Mouse (Mus musculus) kidney, embryonic 14.5 days (tissue): ENCODE data around the gene Celf6. TPM values are rescaled to one million over a fixed set of nuclear protein-coding genes. Genes with fewer than 3 reads are reported as not detected.
A peak's percentile ranks its signal among the peaks of the same experiment; 100 is the strongest.

Source experiments
- ATAC-seq: fragments of 200-750 bp; cut with Nextera tagmentation; 2 replicates; pipeline ENCODE4 v1.8.0; 2017; ENCODE audit warnings: moderate number of reproducible peaks, mild to moderate bottlenecking, moderate TSS enrichment, moderate library complexity; ENCODE audit not compliant: low FRiP score, low TSS enrichment
- H3K27ac ChIP-seq: fragments of 300-500 bp; sonication (generic); 2 replicates; pipeline ENCODE4 v1.5.1; 2014; ENCODE audit warnings: low read depth, mild to moderate bottlenecking, low read length, moderate library complexity, mixed read lengths
- H3K27me3 ChIP-seq: fragments of 300-500 bp; sonication (generic); 2 replicates; pipeline ENCODE4 v1.6.1; 2014; ENCODE audit warnings: mild to moderate bottlenecking, low read length; ENCODE audit not compliant: control insufficient read depth, insufficient read depth
- H3K36me3 ChIP-seq: fragments of 300-500 bp; sonication (generic); 2 replicates; pipeline ENCODE4 v1.6.1; 2014; ENCODE audit warnings: low read length, mixed read lengths; ENCODE audit not compliant: control insufficient read depth, insufficient read depth
- H3K4me1 ChIP-seq: fragments of 300-500 bp; sonication (generic); 2 replicates; pipeline ENCODE4 v1.6.1; 2014; ENCODE audit warnings: low read length, mixed read lengths; ENCODE audit not compliant: control insufficient read depth, insufficient read depth
- H3K4me2 ChIP-seq: fragments of 300-500 bp; sonication (generic); replicated peaks from 2 replicates; pipeline ENCODE4 v1.6.1; 2014; ENCODE audit warnings: low read depth, mild to moderate bottlenecking, low read length
- H3K4me3 ChIP-seq: fragments of 300-500 bp; sonication (generic); 2 replicates; pipeline ENCODE4 v1.5.1; 2014; ENCODE audit warnings: mild to moderate bottlenecking, low read length
- H3K9ac ChIP-seq: fragments of 300-500 bp; sonication (generic); 2 replicates; pipeline ENCODE4 v1.6.1; 2014; ENCODE audit warnings: low read depth, mild to moderate bottlenecking, low read length, moderate library complexity
- H3K9me3 ChIP-seq: fragments of 300-500 bp; sonication (generic); 2 replicates; pipeline ENCODE4 v1.6.1; 2016; ENCODE audit warnings: low read length; ENCODE audit not compliant: control insufficient read depth
- WGBS: fragments of 180-500 bp; shearing (Covaris S2); extraction: QIAGEN DNeasy Blood & Tissue Kit; methylation state at CpG from one replicate; pipeline ENCODE4 v1.1.7; 2014; 5-methylcytosine and 5-hydroxymethylcytosine counted together
- polyA plus RNA-seq: library from polyadenylated mRNA; unstranded; fragments of >200 nt; fragmentation: Nextera tagmentation; extraction: Ambion mirVana; gene quantifications from 2 replicates; pipeline ENCODE4 v1.2.1, GENCODE M21; 2014

Celf6 gene
- polyA plus RNA-seq, 1 experiment from 2014 or later, result not detected

DNA sequence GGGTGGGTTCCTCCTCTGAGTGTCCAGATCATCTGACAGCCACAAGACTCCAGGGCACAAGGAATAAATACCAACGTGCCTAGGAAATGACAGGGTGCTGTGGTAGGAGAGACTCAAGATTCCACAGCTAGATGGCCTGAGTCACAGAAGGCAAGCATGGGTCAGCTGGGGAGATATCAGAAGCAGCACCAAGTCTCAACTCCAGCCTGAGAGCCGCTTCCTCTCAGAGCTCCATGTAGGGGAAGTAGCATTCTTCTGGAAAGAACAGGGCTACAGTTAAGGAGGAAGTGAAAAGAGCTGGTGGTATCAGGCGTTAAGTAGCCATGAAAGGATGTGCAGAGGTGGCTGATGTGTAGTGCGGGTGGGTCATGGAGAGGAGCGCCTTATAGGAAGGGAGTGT is 33.0 kb upstream of the Celf6 start:
- H3K27ac ChIP-seq, result no peak overlapping the region

DNA sequence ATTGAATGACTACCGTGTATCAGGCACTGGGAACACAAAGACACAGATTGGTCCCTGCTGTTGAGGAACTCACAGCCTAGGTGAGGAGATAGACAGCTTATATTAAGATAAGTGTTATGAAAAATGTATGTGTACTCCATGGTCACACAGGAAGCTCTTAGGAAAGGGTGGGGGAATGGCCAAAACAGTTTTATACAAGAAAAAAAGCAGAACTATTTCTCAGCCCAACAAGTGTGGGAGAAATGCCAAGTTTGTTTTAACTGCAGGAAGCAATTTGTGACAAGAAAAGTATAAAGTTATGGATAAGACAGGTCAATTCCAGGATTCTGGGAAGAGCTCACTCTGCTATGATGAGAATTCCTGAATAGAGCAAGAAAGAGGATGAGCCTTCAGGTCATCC is 29.8 kb upstream of the Celf6 start:
- H3K4me2 ChIP-seq, result no peak overlapping the region

More for the DNA sequence above, 33.0 kb upstream of the Celf6 start:
- Histone ChIP-seq H3K9ac (no peak overlapping the region), H3K9me3 (no peaks in the 10 kb centered on the region), H3K4me2 (no peak overlapping the region), H3K27me3 (no peaks in the 10 kb centered on the region), H3K36me3 (no peaks in the 10 kb centered on the region), H3K4me1 (peaks cover 9% of the 10 kb centered on the region; the same call in 1 of the 2 replicates), H3K4me3 (no peak overlapping the region)
- ATAC-seq, result no peak
- WGBS, result 85% methylated on average over 5 of the region's 5 CpGs

DNA sequence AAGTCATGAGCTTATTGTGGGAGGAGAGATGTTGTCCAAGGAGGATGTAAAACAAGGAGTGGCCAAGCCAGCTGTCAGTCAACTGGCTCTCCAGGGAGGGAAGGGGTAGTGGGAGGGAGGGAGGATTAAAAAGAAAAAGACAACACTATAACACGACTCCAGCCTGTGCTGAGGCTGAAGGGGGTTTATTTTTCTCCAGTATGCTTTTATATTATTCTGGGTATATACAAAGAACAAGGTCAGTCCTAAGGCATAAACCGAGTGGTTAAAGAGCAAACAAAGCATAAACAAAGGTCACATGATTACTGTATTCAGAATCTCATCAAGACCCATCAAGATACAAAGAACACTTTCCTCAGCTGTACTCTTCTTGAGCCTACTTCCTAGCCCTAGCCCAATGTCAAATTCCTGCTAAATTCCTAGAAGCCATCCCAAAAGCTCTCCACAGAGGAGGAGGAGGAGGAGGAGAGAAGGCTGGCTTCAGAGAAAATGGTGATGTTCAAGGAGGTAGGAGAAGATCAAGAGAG is 28.7 kb upstream of the Celf6 start:
- Histone ChIP-seq H3K36me3 (no peaks in the 10 kb centered on the region), H3K27ac (no peak overlapping the region), H3K4me3 (no peak overlapping the region), H3K9ac (no peak overlapping the region), H3K9me3 (no peaks in the 10 kb centered on the region), H3K4me1 (no peaks in the 10 kb centered on the region), H3K27me3 (no peaks in the 10 kb centered on the region), H3K4me2 (no peak overlapping the region)
- WGBS, result 64% methylated on average over 2 of the region's 2 CpGs
- no peak for ATAC-seq

More for the DNA sequence above, 29.8 kb upstream of the Celf6 start:
- no peaks in the 10 kb centered on the region for H3K9me3 ChIP-seq
- ATAC-seq, result no peak
- H3K4me3 ChIP-seq, result no peak overlapping the region
- no peak overlapping the region for H3K27ac ChIP-seq
- no peaks in the 10 kb centered on the region for H3K27me3 ChIP-seq
- no peaks in the 10 kb centered on the region for H3K36me3 ChIP-seq
- H3K9ac ChIP-seq, result no peak overlapping the region
- H3K4me1 ChIP-seq, result no peaks in the 10 kb centered on the region
- 94% methylated on average over 1 of the region's 1 CpGs for WGBS

GRCm38 (mm10) chr9:59550077-59550476 is 27.6 kb upstream of the Celf6 start:
- Histone ChIP-seq H3K4me2 (no peak overlapping the region), H3K9ac (no peak overlapping the region), H3K27ac (no peak overlapping the region), H3K4me1 (no peaks in the 10 kb centered on the region), H3K36me3 (no peaks in the 10 kb centered on the region), H3K9me3 (no peaks in the 10 kb centered on the region), H3K27me3 (no peaks in the 10 kb centered on the region), H3K4me3 (no peak overlapping the region)
- 88% methylated on average over 4 of the region's 4 CpGs for WGBS
- no peak for ATAC-seq

DNA sequence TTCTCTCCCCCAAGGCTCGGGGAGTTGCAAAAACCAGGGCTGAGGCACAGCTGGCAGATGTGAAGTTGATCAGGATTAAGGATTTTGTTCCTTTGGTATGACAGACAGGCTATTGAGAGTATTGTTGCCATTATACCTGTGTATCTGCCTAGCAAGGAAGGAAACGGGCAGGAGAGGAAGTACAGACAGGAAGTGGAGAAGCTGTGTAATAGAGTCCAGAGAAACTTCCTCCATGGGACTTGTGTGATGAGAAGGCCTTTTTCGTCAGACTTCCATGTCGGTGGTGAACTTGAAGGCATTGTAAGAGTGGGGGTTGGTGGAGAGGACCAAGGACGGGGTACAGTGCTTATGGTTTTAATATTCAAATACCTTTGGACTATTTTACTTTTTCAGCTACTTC is 26.7 kb upstream of the Celf6 start:
- Histone ChIP-seq H3K9me3 (no peaks in the 10 kb centered on the region), H3K9ac (no peak overlapping the region), H3K36me3 (no peaks in the 10 kb centered on the region), H3K4me2 (no peak overlapping the region), H3K27me3 (no peaks in the 10 kb centered on the region), H3K4me1 (no peaks in the 10 kb centered on the region), H3K4me3 (no peak overlapping the region), H3K27ac (no peak overlapping the region)
- ATAC-seq, result no peak
- WGBS, result 82% methylated on average over 5 of the region's 5 CpGs

DNA sequence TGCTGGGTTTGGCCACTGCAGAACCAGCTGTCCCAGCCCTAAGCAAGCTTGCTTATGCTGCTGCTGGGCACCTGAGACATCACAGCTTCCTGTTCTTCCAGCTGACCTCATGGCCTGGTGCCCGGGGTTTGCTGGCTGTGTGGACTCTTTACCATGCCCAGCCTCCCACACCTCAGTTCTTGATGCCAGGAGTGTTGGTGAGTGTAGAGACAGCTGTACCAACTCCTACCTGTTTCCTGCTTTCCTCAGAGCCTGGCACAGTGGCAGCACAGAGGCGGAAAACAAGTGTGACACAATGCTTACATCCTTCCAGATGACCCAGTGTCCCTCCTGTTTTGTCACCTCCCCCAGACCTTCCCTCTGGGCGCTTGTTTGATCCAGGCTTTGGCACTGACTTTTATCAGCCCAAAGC is 26.1 kb upstream of the Celf6 start:
- Histone ChIP-seq H3K9me3 (no peaks in the 10 kb centered on the region), H3K27ac (no peak overlapping the region), H3K36me3 (0 out of 2 replicates have a peak, but pooled peaks cover under 1% of the 10 kb centered on the region), H3K4me3 (no peak overlapping the region), H3K4me1 (no peaks in the 10 kb centered on the region), H3K4me2 (no peak overlapping the region), H3K9ac (no peak overlapping the region), H3K27me3 (no peaks in the 10 kb centered on the region)
- ATAC-seq, result no peak
- 75% methylated on average over 3 of the region's 3 CpGs for WGBS

DNA sequence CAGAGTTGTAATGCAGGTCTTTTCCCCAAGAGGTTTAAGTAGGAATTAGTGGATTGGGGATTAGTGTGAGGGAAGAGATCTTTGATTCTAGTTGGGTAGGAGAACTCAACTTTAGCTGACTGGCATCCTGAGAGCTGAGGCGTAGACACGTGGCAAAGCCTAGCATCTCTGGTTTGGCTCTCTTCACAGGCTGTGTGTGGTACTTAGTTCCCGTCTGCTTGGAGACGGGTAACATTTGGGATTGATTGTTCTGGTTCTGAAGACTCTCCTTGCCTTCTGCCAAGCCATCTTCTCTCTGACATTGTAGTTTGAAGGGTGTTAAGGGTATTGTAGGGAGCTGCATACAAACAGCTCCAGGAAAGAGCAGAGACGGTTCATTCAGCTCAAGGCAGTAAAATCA is 25.1 kb upstream of the Celf6 start:
- no peak overlapping the region for H3K4me3 ChIP-seq
- no peak for ATAC-seq
- no peak overlapping the region for H3K9ac ChIP-seq
- H3K9me3 ChIP-seq, result no peaks in the 10 kb centered on the region
- no peaks in the 10 kb centered on the region for H3K27me3 ChIP-seq
- H3K27ac ChIP-seq, result no peak overlapping the region
- no peak overlapping the region for H3K4me2 ChIP-seq
- 82% methylated on average over 5 of the region's 5 CpGs for WGBS
- peaks cover 5% of the 10 kb centered on the region; the same call in 1 of the 2 replicates for H3K36me3 ChIP-seq
- no peaks in the 10 kb centered on the region for H3K4me1 ChIP-seq

GRCm38 (mm10) chr9:59553719-59554118 is 24.0 kb upstream of the Celf6 start:
- 85% methylated on average over 4 of the region's 4 CpGs for WGBS
- Histone ChIP-seq H3K9me3 (no peaks in the 10 kb centered on the region), H3K36me3 (peaks cover 12% of the 10 kb centered on the region; the same call in 1 of the 2 replicates)

GRCm38 (mm10) chr9:59565600-59565999 is 12.1 kb upstream of the Celf6 start:
- no peaks in the 10 kb centered on the region for H3K9me3 ChIP-seq
- H3K4me2 ChIP-seq, result no peak overlapping the region
- ATAC-seq, result peak; percentile 76; the same call in 1 of the 2 replicates
- H3K36me3 ChIP-seq, result peaks cover 29% of the 10 kb centered on the region
- H3K9ac ChIP-seq, result no peak overlapping the region
- H3K4me1 ChIP-seq, result no peaks in the 10 kb centered on the region
- no peak overlapping the region for H3K27ac ChIP-seq
- H3K4me3 ChIP-seq, result no peak overlapping the region
- 22% methylated on average over 4 of the region's 4 CpGs for WGBS
- H3K27me3 ChIP-seq, result no peaks in the 10 kb centered on the region

More at GRCm38 (mm10) chr9:59553719-59554118, 24.0 kb upstream of the Celf6 start:
- ATAC-seq, result no peak
- H3K4me1 ChIP-seq, result no peaks in the 10 kb centered on the region
- H3K4me3 ChIP-seq, result no peak overlapping the region
- H3K27ac ChIP-seq, result no peak overlapping the region
- no peak overlapping the region for H3K4me2 ChIP-seq
- H3K27me3 ChIP-seq, result no peaks in the 10 kb centered on the region
- H3K9ac ChIP-seq, result no peak overlapping the region
